Mouse (Mus musculus) ES-Bruce4 (cell line): ENCODE results near the gene Cks1b. TPM values are rescaled to one million over a fixed set of nuclear protein-coding genes. Genes with fewer than 3 reads are reported as not detected.

Source experiments
- H3K27ac ChIP-seq: 2 replicates; pipeline ENCODE4 v1.5.1; 2012; ENCODE audit warnings: low read length, inconsistent platforms; ENCODE audit not compliant: insufficient read depth
- H3K27me3 ChIP-seq: 2 replicates; pipeline ENCODE4 v1.6.1; 2012; ENCODE audit warnings: mild to moderate bottlenecking, low read length, inconsistent platforms; ENCODE audit not compliant: control insufficient read depth, poor library complexity, insufficient read depth, severe bottlenecking
- H3K36me3 ChIP-seq: 2 replicates; pipeline ENCODE4 v1.6.1; 2012; ENCODE audit warnings: inconsistent platforms, mild to moderate bottlenecking, low read length, moderate library complexity; ENCODE audit not compliant: control insufficient read depth, poor library complexity, insufficient read depth, severe bottlenecking
- H3K4me1 ChIP-seq: one replicate; pipeline ENCODE4 v1.8.1; 2011; ENCODE audit warnings: low read length; ENCODE audit not compliant: control insufficient read depth, insufficient read depth
- H3K4me3 ChIP-seq: 2 replicates; pipeline ENCODE4 v1.5.1; 2011; ENCODE audit warnings: low read depth, mild to moderate bottlenecking, low read length
- H3K9ac ChIP-seq: 2 replicates; pipeline ENCODE4 v1.6.1; 2012; ENCODE audit warnings: low read depth, mild to moderate bottlenecking, inconsistent platforms; ENCODE audit not compliant: poor library complexity, severe bottlenecking
- H3K9me3 ChIP-seq: replicated peaks from 2 replicates; pipeline ENCODE4 v1.6.1; 2012; ENCODE audit warnings: mild to moderate bottlenecking, low read length, inconsistent platforms; ENCODE audit not compliant: control insufficient read depth, poor library complexity, insufficient read depth, severe bottlenecking
- CTCF ChIP-seq: IDR thresholded peaks from one replicate; pipeline ENCODE4 v1.8.1; 2011; ENCODE audit warnings: low read depth, low read length
- EP300 ChIP-seq: IDR thresholded peaks from 2 replicates; pipeline ENCODE4 v1.6.1; 2011; ENCODE audit warnings: low read depth, low read length; ENCODE audit not compliant: insufficient read depth
- POLR2A ChIP-seq: IDR thresholded peaks from one replicate; pipeline ENCODE4 v1.8.1; 2011; ENCODE audit warnings: low read length; ENCODE audit not compliant: insufficient read depth
- polyA plus RNA-seq: library from polyadenylated mRNA; stranded (reverse); fragments of >200 nt; gene quantifications from 2 replicates; pipeline ENCODE4 v1.2.4, GENCODE M21; 2011; ENCODE audit warnings: low read depth; ENCODE audit not compliant: missing spikeins, insufficient read depth, insufficient read length

The Cks1b gene
- polyA plus RNA-seq, 1 experiment = 290 TPM

DNA sequence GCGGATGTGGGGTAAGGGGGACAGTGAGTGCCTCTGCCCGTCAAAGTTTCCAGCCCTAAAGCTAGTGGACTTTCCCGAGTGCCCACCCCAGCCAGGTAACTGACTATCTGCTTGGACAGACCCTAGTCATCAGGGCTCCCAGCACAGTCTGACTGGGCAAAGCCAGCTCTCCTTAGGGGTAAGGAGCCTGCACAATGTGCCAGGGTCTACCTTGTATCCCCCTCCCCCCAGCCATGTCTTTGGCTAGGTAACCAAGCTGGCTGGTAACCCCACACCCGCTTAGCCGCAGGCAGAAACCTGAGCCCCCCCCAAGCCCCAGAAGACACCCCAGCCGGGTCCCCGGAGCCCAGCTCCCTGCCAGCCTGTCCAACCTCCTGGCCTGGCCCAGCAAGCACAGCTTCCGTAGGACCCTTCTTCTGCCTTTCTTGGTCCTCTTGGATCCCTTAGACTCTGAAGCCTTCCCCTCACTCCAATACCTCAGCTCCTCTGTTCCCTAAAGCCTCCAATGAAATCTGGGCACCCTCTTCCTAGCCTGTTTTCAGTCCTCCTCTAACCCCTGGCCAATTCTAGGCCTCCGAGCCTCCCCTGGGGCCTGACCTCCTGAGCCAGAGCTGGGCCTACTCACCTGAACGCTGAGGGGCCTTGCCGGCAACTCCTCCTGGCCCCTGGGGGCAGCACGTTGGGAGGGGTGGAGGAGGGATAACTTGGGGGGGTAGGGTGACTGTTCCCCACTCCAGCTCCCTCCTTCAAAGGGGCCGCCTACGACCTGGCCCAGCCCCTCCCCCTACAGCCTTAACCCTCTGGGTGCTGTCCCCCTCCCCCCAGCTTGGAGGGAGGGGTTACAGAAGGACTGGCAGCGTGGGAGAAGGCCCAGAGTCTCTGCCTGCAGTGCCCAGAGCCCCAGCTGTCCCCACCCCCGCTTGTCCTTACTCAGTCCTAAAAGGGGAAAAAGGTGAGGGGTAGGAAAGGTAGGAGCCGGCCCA lies 31.5 kb downstream of the Cks1b start:
- Histone ChIP-seq H3K4me1 (peaks cover 15% of the 10 kb centered on the region), H3K4me3 (peak overlapping the region; percentile 35; the same call in 1 of the 2 replicates), H3K27me3 (no peaks in the 10 kb centered on the region), H3K9ac (peak overlapping the region; percentile 8; the same call in 1 of the 2 replicates), H3K9me3 (no peaks in the 10 kb centered on the region), H3K27ac (no peak overlapping the region), H3K36me3 (no peaks in the 10 kb centered on the region)
- TF ChIP-seq EP300 (no peak), CTCF (no peak), POLR2A (no peak)

DNA sequence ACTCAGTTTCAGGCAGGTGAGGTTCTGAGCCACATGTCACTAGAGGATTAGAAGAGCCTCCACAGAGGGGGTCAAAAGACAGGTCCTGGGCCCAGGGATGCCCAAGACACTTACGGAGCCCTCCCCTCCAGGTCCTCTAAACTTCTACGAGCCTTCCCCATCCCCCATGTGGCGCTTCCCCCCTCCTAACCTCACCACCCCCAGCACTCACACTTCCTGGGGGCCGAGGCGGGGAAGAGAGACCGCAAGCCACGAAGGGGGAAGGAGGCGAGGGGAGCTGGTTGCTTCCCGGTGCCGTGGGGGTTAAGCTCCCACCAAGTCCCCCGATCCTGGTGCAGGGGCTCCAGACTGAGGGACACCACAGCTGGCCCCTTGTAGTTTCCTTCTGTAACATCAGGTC lies 32.7 kb downstream of the Cks1b start:
- Histone ChIP-seq H3K4me3 (no peak overlapping the region), H3K4me1 (peaks cover 16% of the 10 kb centered on the region), H3K9ac (peak overlapping the region; percentile 16; the same call in 1 of the 2 replicates), H3K9me3 (no peaks in the 10 kb centered on the region), H3K36me3 (no peaks in the 10 kb centered on the region; the same call in 1 of the 2 replicates), H3K27me3 (no peaks in the 10 kb centered on the region), H3K27ac (no peak overlapping the region)
- TF ChIP-seq CTCF (no peak), POLR2A (no peak), EP300 (no peak)

DNA sequence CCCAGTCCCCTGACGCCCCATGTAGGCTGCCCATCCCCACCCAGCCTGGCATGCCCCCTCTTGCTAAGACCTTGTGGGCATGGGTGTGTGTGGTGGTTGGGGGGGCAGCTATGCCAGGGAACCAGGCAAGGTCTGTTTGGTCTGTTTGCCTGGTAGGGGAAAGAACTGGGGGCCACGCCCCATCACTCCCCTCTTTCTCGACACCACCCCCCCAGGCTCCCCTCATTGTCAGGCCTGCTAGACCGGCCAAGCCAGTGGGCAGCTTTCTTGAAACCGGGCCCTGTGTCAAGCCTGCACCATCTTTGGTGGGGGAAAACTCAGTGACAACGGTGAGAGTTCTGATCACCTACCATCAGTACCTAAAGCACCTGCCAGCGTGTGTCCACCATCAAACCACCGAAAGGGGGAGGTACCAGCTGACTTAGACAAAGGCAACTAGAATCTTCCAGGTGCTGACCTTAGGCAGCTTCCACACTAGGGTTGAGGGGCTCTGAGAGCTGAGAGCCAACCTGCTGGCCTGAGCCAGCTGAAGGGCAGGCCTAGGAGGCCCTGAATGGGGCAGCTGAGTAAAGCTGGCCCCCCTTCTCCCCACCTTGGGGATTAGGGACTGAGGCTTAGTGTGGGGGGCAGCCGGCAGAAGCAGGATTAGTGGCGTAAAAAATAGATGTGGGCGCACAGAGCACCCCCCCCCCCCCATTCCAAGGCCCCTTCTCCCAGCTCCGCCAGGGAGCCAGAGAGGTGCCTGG lies 33.7 kb downstream of the Cks1b start:
- H3K27ac ChIP-seq = no peak overlapping the region
- H3K4me1 ChIP-seq = peaks cover 19% of the 10 kb centered on the region
- 0 out of 2 replicates have a peak overlapping the region, but pooled peaks have one; percentile 16 for H3K9ac ChIP-seq
- no peak for TF ChIP-seq POLR2A
- TF ChIP-seq CTCF = no peak
- no peak for TF ChIP-seq EP300
- H3K27me3 ChIP-seq = no peaks in the 10 kb centered on the region
- no peaks in the 10 kb centered on the region; the same call in 1 of the 2 replicates for H3K36me3 ChIP-seq
- no peak overlapping the region for H3K4me3 ChIP-seq
- no peaks in the 10 kb centered on the region for H3K9me3 ChIP-seq

DNA sequence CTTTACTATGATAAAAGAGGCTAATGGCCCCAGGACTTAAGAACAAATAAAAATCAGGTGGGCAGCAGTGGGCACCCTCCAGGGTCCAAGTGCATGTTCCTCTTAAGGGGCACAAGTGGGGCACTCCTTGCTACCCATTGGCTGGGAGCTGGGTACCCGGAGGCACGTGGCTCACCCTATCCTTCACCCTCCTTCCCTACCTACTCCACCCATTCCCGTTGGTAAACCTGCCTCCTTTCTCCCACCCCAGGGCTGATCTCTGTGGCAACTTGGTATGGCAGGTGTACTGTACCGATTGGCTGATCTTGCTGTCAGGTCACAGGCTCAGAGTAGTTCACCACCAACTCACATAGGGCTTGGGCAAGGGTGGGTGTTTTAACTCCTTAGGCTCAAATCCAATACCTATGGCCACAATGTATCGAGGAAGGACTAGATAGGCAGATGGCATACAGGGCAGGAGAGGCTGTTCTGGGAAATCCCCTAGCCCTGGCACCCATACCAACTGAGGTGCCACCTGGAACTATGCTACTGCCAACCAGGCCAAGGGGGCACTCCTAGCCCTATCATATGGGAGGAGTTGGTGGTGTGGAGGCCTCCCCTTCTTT lies 34.4 kb downstream of the Cks1b start:
- Histone ChIP-seq H3K9me3 (no peaks in the 10 kb centered on the region), H3K27me3 (no peaks in the 10 kb centered on the region), H3K4me1 (peaks cover 21% of the 10 kb centered on the region), H3K36me3 (no peaks in the 10 kb centered on the region; the same call in 1 of the 2 replicates), H3K4me3 (no peak overlapping the region), H3K27ac (peak overlapping the region; percentile 95), H3K9ac (no peak overlapping the region)
- TF ChIP-seq CTCF = no peak
- TF ChIP-seq POLR2A = no peak
- no peak for TF ChIP-seq EP300

DNA sequence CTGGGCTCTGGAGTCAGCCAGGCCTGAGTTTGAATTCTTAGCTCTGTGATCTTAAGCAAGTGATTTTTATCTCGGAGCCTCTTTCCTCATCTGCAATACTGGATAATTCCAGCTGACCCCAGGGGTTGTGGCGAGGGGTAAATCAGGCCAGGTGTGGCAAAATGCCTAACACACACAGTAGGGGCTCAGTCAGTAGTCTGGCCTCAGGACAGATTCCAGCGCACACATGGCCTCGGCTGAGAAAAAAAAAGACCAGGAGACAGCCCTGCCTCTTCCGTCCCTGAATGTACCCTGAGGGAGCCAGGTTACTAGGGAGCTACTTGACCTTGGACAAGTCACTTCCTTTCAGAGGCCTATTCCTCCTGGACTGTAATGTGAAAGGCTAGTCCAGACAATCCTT lies 35.2 kb downstream of the Cks1b start:
- no peak overlapping the region for H3K9ac ChIP-seq
- H3K9me3 ChIP-seq = no peaks in the 10 kb centered on the region
- peak overlapping the region; percentile 95 for H3K27ac ChIP-seq
- H3K4me1 ChIP-seq = peaks cover 21% of the 10 kb centered on the region
- no peaks in the 10 kb centered on the region for H3K27me3 ChIP-seq
- TF ChIP-seq POLR2A = no peak
- H3K36me3 ChIP-seq = no peaks in the 10 kb centered on the region; the same call in 1 of the 2 replicates
- H3K4me3 ChIP-seq = no peak overlapping the region
